Mouse (Mus musculus) stomach, embryonic 16.5 days (tissue): Measurements from ENCODE around the gene G0s2. TPM values are rescaled to one million over a fixed set of nuclear protein-coding genes. Genes with fewer than 3 reads are reported as not detected.

Source experiments
- ATAC-seq: fragments of 200-750 bp; cut with Nextera tagmentation; 2 replicates; pipeline ENCODE4 v1.8.0; 2017; ENCODE audit warnings: moderate number of reproducible peaks, moderate TSS enrichment; ENCODE audit not compliant: insufficient read depth, low FRiP score
- H3K27ac ChIP-seq: fragments of 300-500 bp; sonication (generic); 2 replicates; pipeline ENCODE4 v1.5.1; 2014; ENCODE audit warnings: low read length
- H3K27me3 ChIP-seq: fragments of 300-500 bp; sonication (generic); 2 replicates; pipeline ENCODE4 v1.6.1; 2014; ENCODE audit warnings: low read length, control low read depth, mixed read lengths; ENCODE audit not compliant: control insufficient read depth, insufficient read depth
- H3K36me3 ChIP-seq: fragments of 300-500 bp; sonication (generic); 2 replicates; pipeline ENCODE4 v1.6.1; 2014; ENCODE audit warnings: low read length; ENCODE audit not compliant: control insufficient read depth, insufficient read depth
- H3K4me1 ChIP-seq: fragments of 300-500 bp; sonication (generic); 2 replicates; pipeline ENCODE4 v1.6.1; 2014; ENCODE audit warnings: low read length, control low read depth, mixed read lengths; ENCODE audit not compliant: control insufficient read depth, insufficient read depth
- H3K4me2 ChIP-seq: fragments of 300-500 bp; sonication (generic); 2 replicates; pipeline ENCODE4 v1.6.1; 2014; ENCODE audit warnings: low read depth, low read length, mixed read lengths
- H3K4me3 ChIP-seq: fragments of 300-500 bp; sonication (generic); replicated peaks from 2 replicates; pipeline ENCODE4 v1.5.1; 2014; ENCODE audit warnings: mild to moderate bottlenecking, low read length
- H3K9ac ChIP-seq: fragments of 300-500 bp; sonication (generic); 2 replicates; pipeline ENCODE4 v1.6.1; 2014; ENCODE audit warnings: low read length
- H3K9me3 ChIP-seq: fragments of 300-500 bp; sonication (generic); replicated peaks from 2 replicates; pipeline ENCODE4 v1.6.1; 2016; ENCODE audit warnings: low read length, control low read depth; ENCODE audit not compliant: control insufficient read depth
- WGBS: fragments of 180-500 bp; shearing (Covaris S2); extraction: QIAGEN DNeasy Blood & Tissue Kit; methylation state at CpG from one replicate; pipeline ENCODE4 v1.1.7; 2014; 5-methylcytosine and 5-hydroxymethylcytosine counted together
- polyA plus RNA-seq: library from polyadenylated mRNA; unstranded; fragments of >200 nt; fragmentation: Nextera tagmentation; extraction: Ambion mirVana; gene quantifications from 2 replicates; pipeline ENCODE4 v1.2.1, GENCODE M21; 2015

Gene G0s2
- 36.5 and 46.7 TPM in 2 replicates for polyA plus RNA-seq

DNA sequence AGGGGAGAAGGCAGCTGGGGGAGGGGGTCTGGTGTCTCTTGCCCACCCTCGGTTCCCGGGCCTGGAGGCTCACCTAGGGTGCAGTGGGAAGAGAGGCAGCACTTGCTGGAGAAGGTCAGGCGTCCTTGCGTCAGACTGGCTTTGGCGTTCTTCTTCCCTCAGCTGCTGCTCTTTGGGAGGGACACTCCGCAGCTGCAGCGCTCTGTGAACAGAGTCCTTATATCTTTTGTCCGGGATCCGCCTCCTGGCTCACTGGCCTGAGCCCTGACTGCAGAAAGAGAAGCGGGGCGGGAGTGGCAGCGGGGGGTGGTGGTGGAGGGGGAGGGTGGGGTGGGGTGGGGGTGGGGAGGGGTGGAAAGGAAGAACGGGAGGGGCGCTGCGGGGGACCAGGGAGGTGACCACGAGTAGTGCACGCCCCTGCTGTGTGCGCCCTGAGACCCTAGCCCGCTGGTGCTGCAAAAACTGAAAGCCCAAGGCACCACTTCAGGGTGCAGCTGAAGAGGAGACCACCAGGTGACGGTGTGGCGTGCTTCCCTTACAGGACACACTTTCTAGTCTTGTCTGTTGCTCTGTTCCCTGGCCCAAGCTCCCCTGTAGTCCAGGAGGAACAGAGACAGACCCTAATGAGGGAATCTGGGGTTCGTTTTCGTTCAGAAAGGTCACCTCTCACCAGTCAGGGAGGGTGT, at the start of gene G0s2:
TSS of gene G0s2 (minus strand) at position 302 of the 686 bp plus-strand sequence.
- peak within 1 kb of the TSS; percentile 92 for H3K27ac ChIP-seq
- 2% methylated on average over 23 of the region's 23 CpGs for WGBS
- peak; percentile 86 for ATAC-seq
- H3K36me3 ChIP-seq, result no peaks in the 10 kb centered on the region
- no peaks in the 10 kb centered on the region for H3K9me3 ChIP-seq
- H3K4me1 ChIP-seq, result peaks cover 18% of the 10 kb centered on the region
- H3K9ac ChIP-seq, result peak within 1 kb of the TSS; percentile 79
- H3K4me2 ChIP-seq, result peak within 1 kb of the TSS; percentile 71
- H3K4me3 ChIP-seq, result peak within 1 kb of the TSS; percentile 52
- H3K27me3 ChIP-seq, result no peaks in the 10 kb centered on the region

DNA sequence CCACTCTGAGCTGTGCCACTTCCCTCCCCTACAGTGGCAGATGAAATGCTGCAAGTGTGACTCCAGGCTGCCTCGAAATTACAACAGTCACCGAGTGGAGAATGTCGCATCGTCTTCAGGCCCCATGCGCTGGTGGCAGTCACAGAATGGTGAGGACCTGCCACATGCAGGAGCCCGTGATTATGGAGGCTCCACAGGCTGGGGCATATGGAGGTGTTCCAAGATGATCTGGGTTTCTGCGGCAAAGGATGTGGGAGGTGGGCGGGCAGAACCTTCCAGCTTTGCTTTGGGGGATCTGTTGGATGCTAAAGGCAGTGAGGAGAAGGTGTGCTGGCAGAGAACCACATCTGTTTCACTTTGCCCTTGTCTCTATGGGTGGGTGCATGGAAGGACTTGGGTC, 47.4 kb upstream of the G0s2 start:
- Histone ChIP-seq H3K4me2 (no peak overlapping the region), H3K4me1 (peaks cover 13% of the 10 kb centered on the region), H3K4me3 (no peak overlapping the region), H3K36me3 (no peaks in the 10 kb centered on the region), H3K27ac (no peak overlapping the region), H3K9ac (no peak overlapping the region), H3K27me3 (no peaks in the 10 kb centered on the region), H3K9me3 (no peaks in the 10 kb centered on the region)
- WGBS, result 83% methylated on average over 8 of the region's 8 CpGs
- no peak for ATAC-seq

DNA sequence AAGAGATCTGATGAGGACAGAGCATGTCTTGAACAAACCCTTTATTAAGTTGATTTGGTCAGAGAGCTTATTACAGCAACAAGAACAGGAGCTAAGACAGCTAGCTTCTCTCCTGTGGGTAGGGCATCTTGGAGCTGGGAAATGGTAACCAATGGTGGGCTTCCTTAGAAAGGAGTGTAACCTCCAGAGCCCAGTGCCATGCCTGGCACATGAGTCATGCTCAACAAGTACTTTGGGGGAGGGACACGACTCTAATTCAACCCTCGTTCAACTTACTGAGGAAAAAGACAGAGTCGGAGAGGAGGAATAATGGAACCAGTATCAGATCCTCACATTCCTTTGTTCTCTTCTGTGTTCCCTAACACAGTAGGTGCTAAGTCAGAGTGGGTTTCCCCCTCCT, 46.7 kb upstream of the G0s2 start:
- Histone ChIP-seq H3K9me3 (no peaks in the 10 kb centered on the region), H3K27me3 (no peaks in the 10 kb centered on the region), H3K36me3 (no peaks in the 10 kb centered on the region), H3K4me3 (no peak overlapping the region), H3K9ac (no peak overlapping the region), H3K27ac (no peak overlapping the region), H3K4me1 (peaks cover 17% of the 10 kb centered on the region), H3K4me2 (no peak overlapping the region)
- ATAC-seq, result no peak
- 74% methylated on average over 3 of the region's 3 CpGs for whole genome bisulfite sequencing

DNA sequence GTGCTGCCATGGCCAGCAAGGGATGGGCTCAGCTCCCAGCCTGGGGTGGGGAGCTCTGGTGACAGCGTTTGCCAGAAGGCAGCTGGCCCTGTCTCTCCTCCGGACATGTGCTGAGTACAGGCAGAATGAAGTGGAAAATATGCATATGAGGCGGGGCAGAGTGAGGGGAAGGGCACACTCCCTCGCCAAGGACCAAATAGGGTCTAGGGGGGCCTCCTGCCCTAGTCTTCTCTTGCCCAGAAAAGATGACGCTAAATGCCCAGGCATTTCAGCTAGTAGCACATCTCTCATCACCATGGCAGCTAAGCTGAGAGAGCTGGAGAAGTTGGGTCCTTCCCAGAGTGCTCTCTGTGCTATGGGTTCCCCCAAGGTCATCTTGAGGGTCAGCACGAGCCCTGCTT, 44.1 kb upstream of the G0s2 start:
- H3K9me3 ChIP-seq, result no peaks in the 10 kb centered on the region
- 35% methylated on average over 6 of the region's 6 CpGs for WGBS
- no peak overlapping the region for H3K9ac ChIP-seq

DNA sequence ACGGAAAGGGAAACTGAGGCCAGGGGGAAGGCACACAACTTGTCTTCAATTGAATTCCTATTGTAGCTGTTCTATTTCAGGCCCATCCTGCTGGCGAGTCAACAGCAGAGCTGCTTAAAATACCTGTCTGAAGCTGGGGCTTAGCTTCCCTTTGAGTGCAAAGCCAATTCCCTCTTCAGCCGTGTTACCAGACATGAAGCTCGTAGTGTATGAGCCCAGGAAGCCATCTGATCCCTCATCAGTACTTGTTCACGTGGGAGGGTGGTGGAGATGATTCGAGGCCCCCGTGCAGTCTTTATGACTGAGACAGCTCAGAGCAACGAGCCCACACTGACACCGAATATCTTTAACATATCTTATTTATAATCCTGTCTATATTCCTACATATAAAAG, 43.3 kb upstream of the G0s2 start:
- WGBS, result 61% methylated on average over 9 of the region's 9 CpGs
- no peak for ATAC-seq
- Histone ChIP-seq H3K9ac (0 out of 2 replicates have a peak overlapping the region, but pooled peaks have one; percentile 13), H3K27me3 (no peaks in the 10 kb centered on the region), H3K36me3 (no peaks in the 10 kb centered on the region), H3K4me2 (no peak overlapping the region), H3K4me3 (no peak overlapping the region), H3K27ac (peak overlapping the region; percentile 95), H3K4me1 (peaks cover 17% of the 10 kb centered on the region), H3K9me3 (no peaks in the 10 kb centered on the region)

More for the DNA sequence above, 44.1 kb upstream of the G0s2 start:
- H3K27me3 ChIP-seq, result no peaks in the 10 kb centered on the region
- H3K36me3 ChIP-seq, result no peaks in the 10 kb centered on the region
- H3K4me2 ChIP-seq, result no peak overlapping the region
- H3K27ac ChIP-seq, result peak overlapping the region; percentile 81
- ATAC-seq, result peak; percentile 66; the same call in 1 of the 2 replicates
- peaks cover 17% of the 10 kb centered on the region for H3K4me1 ChIP-seq
- no peak overlapping the region for H3K4me3 ChIP-seq

DNA sequence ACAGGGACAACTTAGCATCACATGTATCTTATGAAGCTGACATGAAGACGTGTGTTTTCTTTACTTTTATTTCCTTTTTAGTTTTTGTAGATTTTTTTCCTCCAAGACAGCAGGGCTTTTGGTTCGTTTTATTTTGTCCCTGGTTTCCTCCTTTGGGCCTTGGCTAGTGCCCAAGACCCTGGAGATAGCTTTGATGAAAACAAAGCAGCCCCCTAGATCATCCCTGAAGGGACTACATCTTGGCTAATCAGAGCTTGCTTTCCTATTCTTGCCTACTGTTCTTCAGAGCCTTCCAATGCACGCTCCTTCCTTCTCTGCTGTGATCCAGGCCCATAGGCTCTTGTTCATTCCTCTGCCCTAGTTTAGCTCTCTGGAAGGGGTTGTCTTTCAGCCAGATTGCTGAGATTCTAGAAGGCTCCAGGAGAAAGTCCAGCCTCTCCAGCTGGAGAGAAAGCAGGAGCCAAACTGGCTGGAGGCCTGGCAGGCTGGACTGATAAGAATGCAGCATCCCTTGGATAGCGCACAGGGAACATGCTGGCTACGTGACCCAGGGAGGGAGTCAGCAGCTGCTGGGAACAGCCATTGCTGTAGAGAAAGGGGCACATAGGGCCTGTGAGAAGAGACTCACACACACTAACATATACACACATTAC, 42.8 kb upstream of the G0s2 start:
- 36% methylated on average over 5 of the region's 5 CpGs for WGBS
- Histone ChIP-seq H3K4me2 (no peak overlapping the region), H3K27ac (peak overlapping the region; percentile 95), H3K36me3 (no peaks in the 10 kb centered on the region), H3K9me3 (no peaks in the 10 kb centered on the region), H3K9ac (0 out of 2 replicates have a peak overlapping the region, but pooled peaks have one; percentile 13), H3K27me3 (no peaks in the 10 kb centered on the region), H3K4me3 (no peak overlapping the region), H3K4me1 (peaks cover 17% of the 10 kb centered on the region)
- ATAC-seq, result peak; percentile 88

DNA sequence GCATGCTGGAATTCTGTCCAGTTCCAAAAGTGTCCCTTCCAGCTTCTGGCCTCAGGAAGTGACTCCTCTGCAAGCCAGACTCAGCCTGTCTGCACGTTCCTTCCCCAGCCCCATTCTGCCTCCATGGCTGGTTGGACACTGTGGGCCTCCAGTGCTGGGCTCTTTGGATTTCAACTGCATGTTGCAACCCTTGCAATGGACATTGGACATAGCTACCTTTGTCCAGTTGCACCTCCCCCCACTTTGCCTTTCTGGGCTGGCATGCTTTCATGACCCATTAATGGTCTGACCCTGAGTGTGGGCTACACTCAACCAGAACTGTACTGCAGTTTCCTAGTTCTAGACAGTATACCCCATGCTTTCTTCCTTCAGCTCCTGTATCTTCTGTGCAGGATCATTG, 38.6 kb upstream of the G0s2 start:
- ATAC-seq, result no peak
- Histone ChIP-seq H3K36me3 (no peaks in the 10 kb centered on the region), H3K9ac (no peak overlapping the region), H3K27me3 (no peaks in the 10 kb centered on the region), H3K4me1 (peaks cover 8% of the 10 kb centered on the region; the same call in 1 of the 2 replicates), H3K9me3 (no peaks in the 10 kb centered on the region), H3K27ac (no peak overlapping the region), H3K4me2 (no peak overlapping the region), H3K4me3 (no peak overlapping the region)
- 53% methylated on average over 1 of the region's 1 CpGs for WGBS

DNA sequence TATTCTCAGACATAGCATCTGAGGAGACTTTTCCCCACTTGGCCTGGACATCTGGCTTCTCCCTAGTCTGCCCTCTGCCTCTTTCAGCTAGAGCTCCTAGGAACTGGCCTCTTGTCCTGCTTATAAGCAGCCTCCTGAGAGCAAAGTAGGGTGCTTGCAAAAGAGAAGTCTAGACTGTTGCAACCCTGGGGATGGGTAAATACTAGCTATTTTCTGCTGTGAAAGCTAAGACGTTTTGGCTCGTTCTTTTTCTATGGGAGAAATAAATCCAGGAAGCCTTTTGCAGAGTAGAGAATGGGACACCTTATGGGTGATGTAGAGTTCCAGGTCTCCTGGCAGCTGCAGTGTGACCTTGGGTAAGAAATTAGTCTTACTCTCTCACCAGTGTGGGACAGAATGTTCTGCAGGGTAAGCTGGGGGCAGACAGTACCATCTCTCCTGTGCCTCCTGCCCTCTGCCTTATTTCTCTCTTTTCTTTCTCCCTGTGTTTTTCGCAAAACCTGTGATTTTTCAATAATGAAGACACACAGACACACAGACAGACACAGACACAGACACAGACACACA, 37.6 kb upstream of the G0s2 start:
- Histone ChIP-seq H3K4me2 (no peak overlapping the region), H3K27ac (no peak overlapping the region)

More for the DNA sequence above, 37.6 kb upstream of the G0s2 start:
- Histone ChIP-seq H3K9me3 (no peaks in the 10 kb centered on the region), H3K9ac (no peak overlapping the region), H3K4me1 (0 out of 2 replicates have a peak, but pooled peaks cover 4% of the 10 kb centered on the region), H3K4me3 (no peak overlapping the region), H3K27me3 (no peaks in the 10 kb centered on the region), H3K36me3 (no peaks in the 10 kb centered on the region)
- WGBS, result 86% methylated on average over 3 of the region's 3 CpGs
- ATAC-seq, result no peak
